Mouse (Mus musculus) MEL (cell line): Measurements from ENCODE around the gene Abcc8.

ENCODE experiments used
- BHLHE40 ChIP-seq: IDR thresholded peaks from 2 replicates; pipeline ENCODE4 v1.6.1; 2012; ENCODE audit warnings: low read depth, mild to moderate bottlenecking, inconsistent platforms, low read length, improper control_type of control experiment, borderline replicate concordance
- CHD1 ChIP-seq: IDR thresholded peaks from 2 replicates; pipeline ENCODE4 v1.6.1; 2012; ENCODE audit warnings: low read depth, mild to moderate bottlenecking, inconsistent platforms, low read length, improper control_type of control experiment
- CTCF ChIP-seq, 3 experiments: IDR thresholded peaks in 2 of 3; conservative IDR thresholded peaks in 1 of 3; 2 replicates each; pipeline ENCODE4 v1.5.1; 2011 to 2012; ENCODE audit warnings: low read length in 3 of 3, low read depth in 2 of 3, mild to moderate bottlenecking in 2 of 3, improper control_type of control experiment in 1 of 3, inconsistent platforms in 1 of 3, mixed read lengths in 1 of 3, moderate library complexity in 1 of 3; ENCODE audit not compliant: control insufficient read depth in 1 of 3, insufficient read depth in 1 of 3, poor library complexity in 1 of 3, severe bottlenecking in 1 of 3
- E2F4 ChIP-seq: IDR thresholded peaks from 2 replicates; pipeline ENCODE4 v1.6.1; 2011; ENCODE audit warnings: low read depth, low read length, improper control_type of control experiment, borderline replicate concordance
- EP300 ChIP-seq, 2 experiments: IDR thresholded peaks; 2 replicates each; pipeline ENCODE4 v1.6.1; 2011; ENCODE audit warnings: improper control_type of control experiment in 2 of 2, low read length in 2 of 2, low read depth in 1 of 2, mild to moderate bottlenecking in 1 of 2
- GATA1 ChIP-seq: IDR thresholded peaks from 2 replicates; pipeline ENCODE4 v1.6.1; 2011; ENCODE audit warnings: low read depth, low read length, improper control_type of control experiment
- HCFC1 ChIP-seq: IDR thresholded peaks from 2 replicates; pipeline ENCODE4 v1.6.1; 2012; ENCODE audit warnings: low read depth, mild to moderate bottlenecking, inconsistent platforms, low read length, improper control_type of control experiment, moderate library complexity
- MAFK ChIP-seq: IDR thresholded peaks from 2 replicates; pipeline ENCODE4 v1.6.1; 2011; ENCODE audit warnings: low read depth, mild to moderate bottlenecking, low read length, improper control_type of control experiment, borderline replicate concordance
- MAZ ChIP-seq: IDR thresholded peaks from 2 replicates; pipeline ENCODE4 v1.6.1; 2012; ENCODE audit warnings: low read depth, mild to moderate bottlenecking, inconsistent platforms, low read length, improper control_type of control experiment
- NELFE ChIP-seq: IDR thresholded peaks from 2 replicates; pipeline ENCODE4 v1.6.1; 2011; ENCODE audit warnings: low read depth, low read length, improper control_type of control experiment
- POLR2A ChIP-seq, 2 experiments: IDR thresholded peaks; 2 replicates each; pipeline ENCODE4 v1.6.1; 2011 to 2012; ENCODE audit warnings: low read length in 2 of 2, mild to moderate bottlenecking in 2 of 2, control low read depth in 1 of 2, improper control_type of control experiment in 1 of 2, low read depth in 1 of 2, moderate library complexity in 1 of 2; ENCODE audit not compliant: control insufficient read depth in 1 of 2, insufficient read depth in 1 of 2, poor library complexity in 1 of 2
- TBP ChIP-seq: IDR thresholded peaks from 2 replicates; pipeline ENCODE4 v1.8.0; 2011; ENCODE audit warnings: low read depth, low read length, improper control_type of control experiment
- ZKSCAN1 ChIP-seq: IDR thresholded peaks from 2 replicates; pipeline ENCODE4 v1.6.1; 2012; ENCODE audit warnings: low read depth, mild to moderate bottlenecking, inconsistent platforms, low read length, improper control_type of control experiment, moderate library complexity
- ZNF384 ChIP-seq: IDR thresholded peaks from 2 replicates; pipeline ENCODE4 v1.6.1; 2012; ENCODE audit warnings: low read depth, mild to moderate bottlenecking, inconsistent platforms, low read length, improper control_type of control experiment

GRCm38 (mm10) chr7:46200021-46200420 is 20.2 kb upstream of the Abcc8 start:
- no peak for TF ChIP-seq CTCF (IDR thresholded peaks at IDR 0.05 in 2 of 3, conservative IDR thresholded peaks at IDR 0.05 in 1 of 3; ENCODE audit: control insufficient read depth in 1 of 3, insufficient read depth in 1 of 3, low read depth in 2 of 3, low read length in 3 of 3, poor library complexity in 1 of 3, severe bottlenecking in 1 of 3)
- no peak for TF ChIP-seq POLR2A (IDR thresholded peaks at IDR 0.05; ENCODE audit: control insufficient read depth in 1 of 2, insufficient read depth in 1 of 2, low read depth in 1 of 2, low read length in 2 of 2, poor library complexity in 1 of 2)
- TF ChIP-seq ZNF384, result no peak
- no peak for TF ChIP-seq BHLHE40
- no peak for TF ChIP-seq MAFK
- no peak for TF ChIP-seq E2F4
- TF ChIP-seq MAZ, result no peak
- TF ChIP-seq GATA1, result no peak
- no peak for TF ChIP-seq HCFC1
- no peak for TF ChIP-seq CHD1
- no peak for TF ChIP-seq TBP
- TF ChIP-seq NELFE, result no peak
- TF ChIP-seq EP300 (IDR thresholded peaks at IDR 0.05; ENCODE audit: low read depth in 1 of 2, low read length in 2 of 2), result no peak
- no peak for TF ChIP-seq ZKSCAN1
